Mouse (Mus musculus) midbrain, postnatal 0 days (tissue): ENCODE results near the gene Sult6b1. TPM values are rescaled to one million over a fixed set of nuclear protein-coding genes. Genes with fewer than 3 reads are reported as not detected.

Experiments
- ATAC-seq: fragments of 200-750 bp; cut with Nextera tagmentation; 2 replicates; pipeline ENCODE4 v1.8.0; 2017; ENCODE audit warnings: moderate number of reproducible peaks, mild to moderate bottlenecking, moderate TSS enrichment, moderate library complexity; ENCODE audit not compliant: low FRiP score
- DNase-seq: peaks from one replicate; pipeline ENCODE4 v3.0.0-alpha.2; 2015; ENCODE audit warnings: low spot score
- H3K27ac ChIP-seq: fragments of 300-500 bp; sonication (generic); 2 replicates; pipeline ENCODE4 v1.5.1; 2014; ENCODE audit warnings: low read depth, mild to moderate bottlenecking, low read length, mixed read lengths
- H3K27me3 ChIP-seq: fragments of 300-500 bp; sonication (generic); 2 replicates; pipeline ENCODE4 v1.6.1; 2014; ENCODE audit warnings: low read length, control low read depth, mixed read lengths; ENCODE audit not compliant: insufficient read depth
- H3K36me3 ChIP-seq: fragments of 300-500 bp; sonication (generic); 2 replicates; pipeline ENCODE4 v1.6.1; 2014; ENCODE audit warnings: low read length, control low read depth, mixed read lengths; ENCODE audit not compliant: insufficient read depth
- H3K4me1 ChIP-seq: fragments of 300-500 bp; sonication (generic); 2 replicates; pipeline ENCODE4 v1.6.1; 2014; ENCODE audit warnings: mild to moderate bottlenecking, control low read depth, antibody characterized with exemption, low read length, mixed read lengths; ENCODE audit not compliant: insufficient read depth
- H3K4me2 ChIP-seq: fragments of 300-500 bp; sonication (generic); 2 replicates; pipeline ENCODE4 v1.6.1; 2014; ENCODE audit warnings: low read depth, mild to moderate bottlenecking, low read length, mixed read lengths; ENCODE audit not compliant: poor library complexity, severe bottlenecking
- H3K4me3 ChIP-seq: fragments of 300-500 bp; sonication (generic); 2 replicates; pipeline ENCODE4 v1.5.1; 2014; ENCODE audit warnings: low read depth, mild to moderate bottlenecking, low read length, moderate library complexity
- H3K9ac ChIP-seq: fragments of 300-500 bp; sonication (generic); replicated peaks from 2 replicates; pipeline ENCODE4 v1.6.1; 2014; ENCODE audit warnings: mild to moderate bottlenecking, low read length, moderate library complexity, mixed read lengths; ENCODE audit not compliant: poor library complexity, severe bottlenecking
- H3K9me3 ChIP-seq: fragments of 300-500 bp; sonication (generic); 2 replicates; pipeline ENCODE4 v1.6.1; 2016; ENCODE audit warnings: low read length, control low read depth
- CTCF ChIP-seq: IDR thresholded peaks from 2 replicates; pipeline ENCODE4 v1.5.1; 2016; ENCODE audit warnings: antibody characterized with exemption, mild to moderate bottlenecking
- WGBS: fragments of 180-500 bp; shearing (Covaris S2); extraction: QIAGEN DNeasy Blood & Tissue Kit; methylation state at CpG from one replicate; pipeline ENCODE4 v1.1.7; 2014; 5-methylcytosine and 5-hydroxymethylcytosine counted together
- polyA plus RNA-seq: library from polyadenylated mRNA; unstranded; fragments of >200 nt; fragmentation: Nextera tagmentation; extraction: Ambion mirVana; gene quantifications from 2 replicates; pipeline ENCODE4 v1.2.1, GENCODE M21; 2015
- total RNA-seq: library from RNA; depleted of rRNA; stranded (reverse); fragments of >200 nt; gene quantifications from 2 replicates; pipeline ENCODE4 v1.2.3, GENCODE M21; 2014; rRNA removed

Sult6b1 gene
- total RNA-seq (not detected in 2 replicates), polyA plus RNA-seq (not detected in 2 replicates)

GRCm38 (mm10) chr17:78906892-78907291 is at the start of gene Sult6b1:
Gene Sult6b1 (minus strand): TSS chr17:78906992.
- H3K4me3 ChIP-seq: no peak within 1 kb of the TSS
- H3K4me1 ChIP-seq: no peaks in the 10 kb centered on the region
- DNase-seq: no peak
- H3K27ac ChIP-seq: no peak within 1 kb of the TSS
- H3K9me3 ChIP-seq: no peaks in the 10 kb centered on the region
- no peak within 1 kb of the TSS for H3K4me2 ChIP-seq
- no peak for ATAC-seq
- TF ChIP-seq CTCF: no peak
- H3K36me3 ChIP-seq: no peaks in the 10 kb centered on the region
- no peaks in the 10 kb centered on the region for H3K27me3 ChIP-seq
- WGBS: 85% methylated on average over 5 of the region's 5 CpGs
- no peak within 1 kb of the TSS for H3K9ac ChIP-seq

- WGBS: 94% methylated on average over 8 of the region's 8 CpGs
- Histone ChIP-seq H3K4me2 (no peak overlapping the region), H3K9me3 (no peaks in the 10 kb centered on the region), H3K9ac (no peak overlapping the region), H3K4me3 (no peak overlapping the region), H3K36me3 (0 out of 2 replicates have a peak, but pooled peaks cover 10% of the 10 kb centered on the region), H3K27ac (no peak overlapping the region), H3K27me3 (no peaks in the 10 kb centered on the region), H3K4me1 (no peaks in the 10 kb centered on the region)
- DNase-seq: no peak
- no peak for TF ChIP-seq CTCF
- ATAC-seq: no peak
Observed at GRCm38 (mm10) chr17:78953240-78953639, 46.4 kb upstream of the Sult6b1 start.

DNA sequence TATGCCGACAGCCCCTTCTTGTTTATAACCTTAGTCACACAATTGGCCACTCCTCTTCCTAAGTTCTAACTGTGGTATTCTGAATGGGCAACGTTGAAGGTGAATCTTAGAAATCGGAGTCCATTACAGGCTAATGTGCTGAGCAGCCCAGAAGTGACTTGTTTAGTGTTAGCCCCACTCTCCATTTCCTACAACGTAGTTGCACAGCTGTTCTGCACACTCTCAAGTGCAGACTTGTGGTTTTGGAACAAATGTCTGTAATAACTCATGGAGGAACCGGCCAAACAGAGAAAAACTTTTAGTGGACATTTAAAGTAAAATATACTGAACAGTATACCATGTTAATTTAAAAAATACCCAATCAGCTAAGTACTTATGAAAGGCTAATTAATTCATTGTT is 45.3 kb upstream of the Sult6b1 start:
- H3K9me3 ChIP-seq: no peaks in the 10 kb centered on the region
- ATAC-seq (no peak), DNase-seq (no peak)
- H3K9ac ChIP-seq: no peak overlapping the region
- no peak overlapping the region for H3K27ac ChIP-seq
- no peaks in the 10 kb centered on the region for H3K4me1 ChIP-seq
- H3K27me3 ChIP-seq: no peaks in the 10 kb centered on the region
- 91% methylated on average over 5 of the region's 5 CpGs for WGBS
- 0 out of 2 replicates have a peak, but pooled peaks cover 10% of the 10 kb centered on the region for H3K36me3 ChIP-seq
- H3K4me3 ChIP-seq: no peak overlapping the region
- no peak overlapping the region for H3K4me2 ChIP-seq
- no peak for TF ChIP-seq CTCF

GRCm38 (mm10) chr17:78951225-78951624 is 44.4 kb upstream of the Sult6b1 start:
- H3K27ac ChIP-seq: no peak overlapping the region
- DNase-seq: no peak
- H3K4me1 ChIP-seq: no peaks in the 10 kb centered on the region
- H3K9me3 ChIP-seq: no peaks in the 10 kb centered on the region
- no peak for ATAC-seq
- H3K36me3 ChIP-seq: peaks cover 17% of the 10 kb centered on the region; the same call in 1 of the 2 replicates
- H3K4me2 ChIP-seq: no peak overlapping the region
- no peak for TF ChIP-seq CTCF
- whole genome bisulfite sequencing: 97% methylated on average over 5 of the region's 5 CpGs
- H3K27me3 ChIP-seq: no peaks in the 10 kb centered on the region
- no peak overlapping the region for H3K4me3 ChIP-seq
- H3K9ac ChIP-seq: no peak overlapping the region

DNA sequence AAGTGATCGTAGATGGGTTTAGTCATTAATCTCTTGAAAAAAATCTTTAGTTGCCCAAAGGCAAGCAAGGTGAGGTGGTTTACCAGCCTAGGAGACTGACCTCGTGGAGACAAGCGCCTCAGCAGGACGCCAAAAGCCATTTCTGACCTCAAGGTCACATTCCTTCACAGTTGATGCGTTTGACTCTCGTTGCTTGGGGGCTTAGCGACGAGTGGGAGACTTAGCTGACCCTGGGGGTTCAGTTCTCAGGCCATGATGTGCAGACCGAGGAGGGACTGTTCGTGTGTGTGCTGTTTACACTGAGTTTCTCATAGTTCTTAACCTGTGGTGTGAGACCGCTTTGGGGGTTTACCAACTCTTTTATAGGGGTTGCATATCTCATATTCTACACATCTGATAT is 35.8 kb upstream of the Sult6b1 start:
- peaks cover 47% of the 10 kb centered on the region for H3K36me3 ChIP-seq
- no peak for TF ChIP-seq CTCF
- H3K9ac ChIP-seq: no peak overlapping the region
- no peak for DNase-seq
- 50% methylated on average over 11 of the region's 11 CpGs for WGBS
- H3K4me3 ChIP-seq: no peak overlapping the region
- no peaks in the 10 kb centered on the region for H3K27me3 ChIP-seq
- no peaks in the 10 kb centered on the region for H3K9me3 ChIP-seq
- no peaks in the 10 kb centered on the region for H3K4me1 ChIP-seq
- no peak overlapping the region for H3K27ac ChIP-seq
- ATAC-seq: no peak
- H3K4me2 ChIP-seq: no peak overlapping the region

- Histone ChIP-seq H3K4me1 (0 out of 2 replicates have a peak, but pooled peaks cover 3% of the 10 kb centered on the region), H3K9me3 (no peaks in the 10 kb centered on the region), H3K27ac (no peak overlapping the region), H3K27me3 (no peaks in the 10 kb centered on the region), H3K36me3 (peaks cover 35% of the 10 kb centered on the region), H3K9ac (no peak overlapping the region), H3K4me2 (no peak overlapping the region), H3K4me3 (no peak overlapping the region)
- WGBS: 89% methylated on average over 4 of the region's 4 CpGs
- no peak for DNase-seq
- no peak for TF ChIP-seq CTCF
- no peak for ATAC-seq
Observed at GRCm38 (mm10) chr17:78938927-78939326, 32.1 kb upstream of the Sult6b1 start.
